Mouse (Mus musculus) brain, embryonic 14.5 days (tissue): ENCODE data around the gene Ehbp1l1. TPM values are rescaled to one million over a fixed set of nuclear protein-coding genes. Genes with fewer than 3 reads are reported as not detected.

Experiments
- DNase-seq: peaks from one replicate; pipeline ENCODE4 v3.0.0-alpha.2; 2011; ENCODE audit warnings: low read depth
- CTCF ChIP-seq: fragments of 200-500 bp; IDR thresholded peaks from 2 replicates; pipeline ENCODE4 v1.5.1; 2012; ENCODE audit warnings: inconsistent platforms, mild to moderate bottlenecking, moderate library complexity, borderline replicate concordance; ENCODE audit not compliant: insufficient read depth, insufficient read length; ENCODE audit errors: extremely low read depth
- POLR2A ChIP-seq: fragments of 200-500 bp; IDR thresholded peaks from 2 replicates; pipeline ENCODE4 v1.6.1; 2012; ENCODE audit warnings: mild to moderate bottlenecking, inconsistent platforms, borderline replicate concordance; ENCODE audit not compliant: poor library complexity, insufficient read depth, insufficient read length, severe bottlenecking; ENCODE audit errors: extremely low read depth
- polyA plus RNA-seq: library from polyadenylated mRNA; depleted of rRNA; stranded (reverse); fragments of >200 nt; gene quantifications from 2 replicates; pipeline ENCODE4 v1.2.3, GENCODE M21; 2012; rRNA removed

Ehbp1l1 gene
- polyA plus RNA-seq, 1 experiment: 18.3 TPM

GRCm38 (mm10) chr19:5665465-5665864 is 60.7 kb downstream of the Ehbp1l1 start:
- no peak for TF ChIP-seq POLR2A
- no peak for TF ChIP-seq CTCF

GRCm38 (mm10) chr19:5664669-5665257 is 61.4 kb downstream of the Ehbp1l1 start:
- DNase-seq: no peak
- TF ChIP-seq POLR2A (no peak), CTCF (no peak)

More at GRCm38 (mm10) chr19:5665465-5665864, 60.7 kb downstream of the Ehbp1l1 start:
- no peak for DNase-seq

GRCm38 (mm10) chr19:5662981-5663913 is 62.9 kb downstream of the Ehbp1l1 start, which contains the start of gene Sipa1:
Sipa1 (minus strand) TSS chr19:5663707.
- DNase-seq: peak; percentile 87

GRCm38 (mm10) chr19:5662310-5662709 is 63.8 kb downstream of the Ehbp1l1 start:
- TF ChIP-seq POLR2A (no peak), CTCF (no peak)
- no peak for DNase-seq

More at GRCm38 (mm10) chr19:5662981-5663913, 62.9 kb downstream of the Ehbp1l1 start, which contains the start of gene Sipa1:
- no peak for TF ChIP-seq POLR2A
- TF ChIP-seq CTCF: no peak

GRCm38 (mm10) chr19:5660942-5661751 is 65.0 kb downstream of the Ehbp1l1 start:
- DNase-seq: no peak
- TF ChIP-seq CTCF: no peak
- no peak for TF ChIP-seq POLR2A

Other genes with a start within 250 kb of the Ehbp1l1 start
- gene Mus81, start 237.9 kb downstream of the Ehbp1l1 start, polyA plus RNA-seq: 46.4 and 73.2 TPM in 2 replicates
- 1,637 and 1,665 TPM in 2 replicates for gene Cfl1, start 235.9 kb downstream of the Ehbp1l1 start, polyA plus RNA-seq
- gene 1700020D05Rik, start 222.5 kb downstream of the Ehbp1l1 start, polyA plus RNA-seq: 2.5 and 4.7 TPM in 2 replicates
- 92.3 and 123 TPM in 2 replicates for gene Snx32, start 215.8 kb downstream of the Ehbp1l1 start, polyA plus RNA-seq
- 0.31 and 0.42 TPM in 2 replicates for gene Ovol1, start 165.7 kb downstream of the Ehbp1l1 start, polyA plus RNA-seq
- 2.6 and 4.5 TPM in 2 replicates for gene Ap5b1, start 158.3 kb downstream of the Ehbp1l1 start, polyA plus RNA-seq
- 62.0 and 111 TPM in 2 replicates for gene Rnaseh2c, start 124.4 kb downstream of the Ehbp1l1 start, polyA plus RNA-seq
- 163 and 181 TPM in 2 replicates for gene Kat5, start 116.1 kb downstream of the Ehbp1l1 start, polyA plus RNA-seq
- gene Rela, start 88.8 kb downstream of the Ehbp1l1 start, polyA plus RNA-seq: 44.7 and 47.0 TPM in 2 replicates
- 30.8 and 32.5 TPM in 2 replicates for gene Sipa1, start 62.6 kb downstream of the Ehbp1l1 start, polyA plus RNA-seq
- gene Map3k11, start 37.6 kb downstream of the Ehbp1l1 start, polyA plus RNA-seq: 21.6 and 22.9 TPM in 2 replicates
- 95.9 and 120 TPM in 2 replicates for gene Pcnx3, start 37.4 kb downstream of the Ehbp1l1 start, polyA plus RNA-seq
- 0.13 TPM in 1 of 2 replicates, not detected in the other for gene Kcnk7, start 21.9 kb downstream of the Ehbp1l1 start, polyA plus RNA-seq
- 258 and 404 TPM in 2 replicates for gene Fam89b, start 3.3 kb upstream of the Ehbp1l1 start, polyA plus RNA-seq
- gene Ltbp3, start 14.6 kb upstream of the Ehbp1l1 start, polyA plus RNA-seq: 52.1 and 70.3 TPM in 2 replicates
- gene Scyl1, start 45.1 kb upstream of the Ehbp1l1 start, polyA plus RNA-seq: 130 and 153 TPM in 2 replicates
- gene Frmd8, start 149.0 kb upstream of the Ehbp1l1 start, polyA plus RNA-seq: 18.9 and 21.3 TPM in 2 replicates
- gene Slc25a45, start 151.5 kb upstream of the Ehbp1l1 start, polyA plus RNA-seq: 2.6 and 3.5 TPM in 2 replicates
- gene Tigd3, start 167.8 kb upstream of the Ehbp1l1 start, polyA plus RNA-seq: 15.2 and 15.5 TPM in 2 replicates
- 180 and 231 TPM in 2 replicates for gene Dpf2, start 186.7 kb upstream of the Ehbp1l1 start, polyA plus RNA-seq
- gene Cdc42ep2, start 198.5 kb upstream of the Ehbp1l1 start, polyA plus RNA-seq: 11.7 and 13.7 TPM in 2 replicates
- gene Pola2, start 237.9 kb upstream of the Ehbp1l1 start, polyA plus RNA-seq: 33.8 and 56.9 TPM in 2 replicates